Mouse (Mus musculus) kidney, postnatal 0 days (tissue): ENCODE results near the gene Slfn2. TPM values are rescaled to one million over a fixed set of nuclear protein-coding genes. Genes with fewer than 3 reads are reported as not detected.

ENCODE experiments used
- ATAC-seq: fragments of 200-750 bp; cut with Nextera tagmentation; replicated peaks from 2 replicates; pipeline ENCODE4 v1.8.0; 2017; ENCODE audit warnings: low read depth, moderate number of reproducible peaks, moderate TSS enrichment, moderate library complexity; ENCODE audit not compliant: low FRiP score
- DNase-seq: peaks from one replicate; pipeline ENCODE4 v3.0.0-alpha.2; 2016; ENCODE audit warnings: low spot score
- H3K27ac ChIP-seq: fragments of 300-500 bp; sonication (generic); 2 replicates; pipeline ENCODE4 v1.5.1; 2014; ENCODE audit warnings: mild to moderate bottlenecking
- H3K27me3 ChIP-seq: fragments of 300-500 bp; sonication (generic); 2 replicates; pipeline ENCODE4 v1.6.1; 2014; ENCODE audit warnings: low read length, mixed read lengths; ENCODE audit not compliant: insufficient read depth
- H3K36me3 ChIP-seq: fragments of 300-500 bp; sonication (generic); 2 replicates; pipeline ENCODE4 v1.6.1; 2014; ENCODE audit warnings: low read length, mixed read lengths; ENCODE audit not compliant: insufficient read depth
- H3K4me1 ChIP-seq: fragments of 300-500 bp; sonication (generic); replicated peaks from 2 replicates; pipeline ENCODE4 v1.6.1; 2014; ENCODE audit warnings: antibody characterized with exemption, low read length, mixed read lengths; ENCODE audit not compliant: insufficient read depth
- H3K4me2 ChIP-seq: fragments of 300-500 bp; sonication (generic); 2 replicates; pipeline ENCODE4 v1.6.1; 2014; ENCODE audit warnings: mild to moderate bottlenecking, low read length, moderate library complexity, mixed read lengths
- H3K4me3 ChIP-seq: fragments of 300-500 bp; sonication (generic); replicated peaks from 2 replicates; pipeline ENCODE4 v1.5.1; 2014; ENCODE audit warnings: low read depth, low read length
- H3K9ac ChIP-seq: fragments of 300-500 bp; sonication (generic); 2 replicates; pipeline ENCODE4 v1.6.1; 2014; ENCODE audit warnings: low read depth, low read length
- H3K9me3 ChIP-seq: fragments of 300-500 bp; sonication (generic); replicated peaks from 2 replicates; pipeline ENCODE4 v1.6.1; 2016; ENCODE audit warnings: low read length, inconsistent platforms, mixed read lengths
- CTCF ChIP-seq: IDR thresholded peaks from 2 replicates; pipeline ENCODE4 v1.5.1; 2016; ENCODE audit warnings: antibody characterized with exemption, low read depth, mild to moderate bottlenecking, moderate library complexity
- WGBS: fragments of 180-500 bp; shearing (Covaris S2); extraction: QIAGEN DNeasy Blood & Tissue Kit; methylation state at CpG from one replicate; pipeline ENCODE4 v1.1.7; 2014; 5-methylcytosine and 5-hydroxymethylcytosine counted together
- polyA plus RNA-seq: library from polyadenylated mRNA; unstranded; fragments of >200 nt; fragmentation: Nextera tagmentation; extraction: Ambion mirVana; gene quantifications from 2 replicates; pipeline ENCODE4 v1.2.1, GENCODE M21; 2015

Gene Slfn2
- polyA plus RNA-seq, 1 experiment from 2014 or later = 16.3 TPM

DNA sequence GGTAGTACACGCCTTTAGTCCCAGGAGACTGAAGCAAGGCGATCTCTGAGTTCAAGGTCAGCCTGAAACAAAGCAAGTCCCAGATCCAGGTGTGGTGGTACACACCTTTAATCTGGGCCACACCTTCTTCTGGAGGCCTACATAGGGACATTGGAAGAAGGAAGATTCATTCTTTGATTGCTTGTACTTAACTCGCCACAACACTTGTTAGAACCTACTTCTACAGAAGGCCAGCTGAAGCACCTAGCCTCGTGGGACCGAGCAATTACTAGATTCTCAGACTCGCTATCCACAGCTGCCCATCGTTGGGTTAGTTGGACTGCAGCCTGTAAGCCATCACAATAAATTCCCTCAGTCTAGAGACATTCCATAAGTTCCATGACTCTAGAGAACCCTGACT is 3.1 kb upstream of the Slfn2 start:
- Histone ChIP-seq H3K4me1 (no peaks in the 10 kb centered on the region), H3K27ac (no peak overlapping the region), H3K27me3 (no peaks in the 10 kb centered on the region), H3K9me3 (no peaks in the 10 kb centered on the region), H3K36me3 (no peaks in the 10 kb centered on the region), H3K9ac (no peak overlapping the region), H3K4me2 (no peak overlapping the region), H3K4me3 (no peak overlapping the region)
- ATAC-seq (no peak), DNase-seq (no peak)
- WGBS = 71% methylated on average over 7 of the region's 7 CpGs
- TF ChIP-seq CTCF = no peak

GRCm38 (mm10) chr11:83063126-83063525 is 1.8 kb upstream of the Slfn2 start:
- H3K36me3 ChIP-seq = no peaks in the 10 kb centered on the region
- no peak for ATAC-seq
- H3K27me3 ChIP-seq = no peaks in the 10 kb centered on the region
- H3K4me1 ChIP-seq = no peaks in the 10 kb centered on the region
- no peak overlapping the region for H3K9ac ChIP-seq
- no peak overlapping the region for H3K27ac ChIP-seq
- TF ChIP-seq CTCF = no peak
- no peak overlapping the region for H3K4me3 ChIP-seq
- no peaks in the 10 kb centered on the region for H3K9me3 ChIP-seq
- 75% methylated on average over 4 of the region's 4 CpGs for WGBS
- H3K4me2 ChIP-seq = no peak overlapping the region
- DNase-seq = no peak

DNA sequence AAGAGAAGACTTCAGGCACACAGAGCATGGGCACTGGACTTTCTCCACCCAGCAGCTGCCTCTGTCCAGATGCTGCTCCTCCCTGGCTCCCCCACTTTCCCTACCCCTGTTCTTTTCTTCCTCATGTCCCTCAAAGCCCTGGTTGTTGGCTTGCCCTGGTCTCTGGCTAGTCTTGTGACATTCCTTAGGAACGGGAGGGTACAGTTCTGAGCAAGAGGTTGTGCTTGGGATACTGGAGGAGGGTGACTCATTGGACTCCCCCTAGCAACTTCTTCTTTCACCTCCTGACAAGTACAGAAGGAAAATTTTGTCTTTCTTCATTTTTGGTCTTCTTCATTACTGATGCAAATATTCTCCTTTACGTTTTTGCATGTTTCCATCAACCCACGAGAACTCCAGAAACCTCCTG is 967 bp upstream of the Slfn2 start:
- TF ChIP-seq CTCF = no peak
- H3K9me3 ChIP-seq = no peaks in the 10 kb centered on the region
- H3K36me3 ChIP-seq = no peaks in the 10 kb centered on the region
- H3K4me2 ChIP-seq = no peak overlapping the region
- 44% methylated on average over 3 of the region's 3 CpGs for WGBS
- ATAC-seq (no peak), DNase-seq (no peak)
- no peak overlapping the region for H3K4me3 ChIP-seq
- no peaks in the 10 kb centered on the region for H3K4me1 ChIP-seq
- H3K9ac ChIP-seq = no peak overlapping the region
- H3K27ac ChIP-seq = no peak overlapping the region
- H3K27me3 ChIP-seq = no peaks in the 10 kb centered on the region

- Histone ChIP-seq H3K27ac (peak overlapping the region; percentile 47), H3K4me2 (peak overlapping the region; percentile 38), H3K9me3 (no peaks in the 10 kb centered on the region), H3K4me3 (peak overlapping the region; percentile 3), H3K9ac (peak overlapping the region; percentile 13; the same call in 1 of the 2 replicates), H3K4me1 (no peaks in the 10 kb centered on the region), H3K36me3 (no peaks in the 10 kb centered on the region), H3K27me3 (no peaks in the 10 kb centered on the region)
- no peak for ATAC-seq
- WGBS = 32% methylated on average over 6 of the region's 6 CpGs
- no peak for TF ChIP-seq CTCF
- no peak for DNase-seq
Measured at GRCm38 (mm10) chr11:83065441-83066344, 781 bp downstream of the Slfn2 start.

DNA sequence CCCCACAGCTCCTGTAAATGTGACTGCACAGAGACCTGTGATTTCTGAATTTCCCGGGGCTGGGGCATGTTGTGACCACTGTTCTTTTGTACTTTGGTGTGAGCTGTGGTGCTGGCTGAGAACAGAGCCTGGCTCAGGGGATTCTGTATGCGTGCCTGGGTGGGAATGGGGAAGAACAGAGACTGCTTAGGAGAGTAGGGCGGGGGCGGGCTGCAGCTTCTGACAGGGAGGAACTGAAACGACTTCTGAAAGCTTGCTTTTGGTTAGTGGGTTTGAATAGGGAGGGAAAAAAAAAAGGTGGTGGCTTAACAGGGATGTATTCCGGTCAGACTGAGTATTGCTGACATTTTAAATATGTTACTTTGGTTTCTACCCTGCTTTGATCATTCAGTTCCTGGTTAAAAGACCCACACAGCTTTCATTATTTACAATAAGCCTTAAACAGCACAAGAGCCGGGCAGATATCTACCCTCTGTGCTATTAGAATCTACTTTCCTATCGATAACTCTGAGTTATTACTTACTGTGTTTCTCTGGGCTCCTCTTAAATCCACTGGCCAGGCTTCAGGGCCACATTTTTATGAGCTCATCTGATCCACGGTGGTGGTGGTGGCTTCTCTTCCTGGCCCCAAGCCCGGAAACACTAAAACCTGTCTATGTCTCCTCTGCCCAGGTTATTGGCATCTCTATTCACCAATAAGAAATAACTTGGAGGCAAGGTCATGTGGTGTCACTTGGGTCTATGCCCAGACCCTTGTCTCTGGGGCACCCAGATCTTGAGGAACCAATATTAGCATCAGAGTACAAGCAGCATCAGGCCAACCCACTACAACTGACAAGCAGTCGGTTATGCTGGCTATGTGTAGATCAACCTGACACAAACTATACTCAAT is 2.0 kb downstream of the Slfn2 start:
- Histone ChIP-seq H3K9me3 (no peaks in the 10 kb centered on the region), H3K9ac (0 out of 2 replicates have a peak overlapping the region, but pooled peaks have one; percentile 13), H3K27ac (peak overlapping the region; percentile 47; the same call in 1 of the 2 replicates), H3K4me2 (peak overlapping the region; percentile 38), H3K27me3 (no peaks in the 10 kb centered on the region), H3K36me3 (no peaks in the 10 kb centered on the region), H3K4me1 (no peaks in the 10 kb centered on the region), H3K4me3 (no peak overlapping the region)
- no peak for ATAC-seq
- no peak for DNase-seq
- no peak for TF ChIP-seq CTCF
- 48% methylated on average over 11 of the region's 11 CpGs for WGBS

GRCm38 (mm10) chr11:83067982-83068694 is 3.2 kb downstream of the Slfn2 start:
- H3K27ac ChIP-seq = no peak overlapping the region
- H3K4me2 ChIP-seq = no peak overlapping the region
- no peak overlapping the region for H3K4me3 ChIP-seq
- no peaks in the 10 kb centered on the region for H3K9me3 ChIP-seq
- DNase-seq (no peak), ATAC-seq (no peak)
- no peaks in the 10 kb centered on the region for H3K4me1 ChIP-seq
- WGBS = 79% methylated on average over 4 of the region's 4 CpGs
- no peaks in the 10 kb centered on the region for H3K36me3 ChIP-seq
- H3K27me3 ChIP-seq = no peaks in the 10 kb centered on the region
- H3K9ac ChIP-seq = no peak overlapping the region
- TF ChIP-seq CTCF = peak; percentile 40; the same call in 1 of the 2 replicates
